Mouse (Mus musculus) adrenal gland, adult 18-20 months (tissue): ENCODE results near the gene Amt. TPM values are rescaled to one million over a fixed set of nuclear protein-coding genes. Genes with fewer than 3 reads are reported as not detected.

Source experiments
- DNase-seq, 2 experiments: peaks; one replicate each; pipeline ENCODE4 v3.0.0; 2021 to 2022; ENCODE audit warnings: low spot score in 2 of 2
- total RNA-seq, 2 experiments: library from RNA; stranded (reverse); gene quantifications; 1 replicate in 1 of 2; 2 replicates in 1 of 2; pipeline ENCODE4 v1.2.3; 2021

Amt gene
- total RNA-seq, 2 experiments from 2014 or later, result 4.2 to 5.8 TPM

DNA sequence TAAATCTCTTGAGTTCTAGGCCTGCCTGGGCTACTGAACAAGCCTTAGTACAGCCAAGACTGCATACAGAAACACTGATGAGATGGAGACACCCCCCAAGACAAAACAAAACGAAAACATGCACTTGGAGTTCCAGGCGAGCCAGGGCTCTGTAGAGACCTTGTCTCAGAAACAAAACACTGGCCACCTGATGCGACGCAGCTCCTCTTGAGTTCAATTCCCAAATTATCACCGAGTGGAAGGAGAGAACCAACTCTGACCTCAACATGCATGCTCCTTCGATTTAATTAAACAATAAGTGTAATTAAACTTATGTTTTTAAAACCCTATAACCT, 41.9 kb downstream of the Amt start:
- no peak for DNase-seq

DNA sequence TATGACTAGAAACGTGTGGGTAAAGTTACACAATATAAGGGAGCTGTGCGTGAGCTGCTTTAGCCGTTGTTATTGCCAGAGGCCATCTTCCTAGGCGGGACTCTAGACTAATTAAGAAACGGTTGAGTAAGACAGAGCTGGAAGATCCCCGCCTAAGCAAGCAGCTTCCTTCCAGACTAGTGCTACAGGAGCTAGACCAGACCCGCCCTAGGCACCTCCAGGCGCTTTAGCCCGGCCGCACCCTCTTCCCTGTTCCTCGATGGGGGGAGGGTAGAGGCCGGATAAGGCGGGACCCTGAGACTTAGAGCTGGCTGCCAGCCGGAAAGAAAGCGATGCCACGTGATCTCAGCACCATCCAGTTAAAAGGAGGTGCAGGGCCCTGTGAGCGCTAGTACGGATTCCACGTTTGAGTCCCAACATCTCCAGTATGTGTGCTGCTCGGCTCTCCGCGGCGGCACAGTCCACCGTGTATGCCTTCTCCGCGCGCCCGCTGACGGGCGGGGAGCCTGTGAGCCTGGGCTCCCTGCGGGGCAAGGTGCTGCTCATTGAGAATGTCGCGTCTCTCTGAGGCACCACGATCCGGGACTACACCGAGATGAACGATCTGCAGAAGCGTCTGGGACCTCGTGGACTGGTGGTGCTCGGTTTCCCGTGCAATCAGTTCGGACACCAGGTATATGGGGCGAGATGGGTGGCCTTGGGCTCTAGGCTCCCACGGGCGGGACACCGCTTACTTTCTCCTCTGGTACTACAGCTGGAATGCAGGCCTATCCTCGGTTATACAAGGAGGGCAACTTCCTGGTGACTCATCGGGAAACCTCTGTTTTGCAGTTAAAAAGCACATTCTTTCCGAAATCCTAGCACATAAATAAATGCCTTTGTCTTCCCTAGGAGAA, 42.5 kb downstream of the Amt start, which contains the start of gene Gpx1:
Gene Gpx1 (plus strand): TSS at position 18 of the 896 bp plus-strand sequence.
- peak; percentile 82 to 85 for DNase-seq

DNA sequence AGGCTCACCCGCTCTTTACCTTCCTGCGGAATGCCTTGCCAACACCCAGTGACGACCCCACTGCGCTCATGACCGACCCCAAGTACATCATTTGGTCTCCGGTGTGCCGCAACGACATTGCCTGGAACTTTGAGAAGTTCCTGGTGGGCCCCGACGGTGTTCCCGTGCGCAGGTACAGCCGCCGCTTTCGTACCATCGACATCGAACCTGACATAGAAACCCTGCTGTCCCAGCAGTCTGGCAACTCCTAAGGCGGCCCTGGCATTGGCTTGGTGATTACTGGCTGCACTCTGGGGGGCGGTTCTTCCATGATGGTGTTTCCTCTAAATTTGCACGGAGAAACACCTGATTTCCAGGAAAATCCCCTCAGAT, 43.2 kb downstream of the Amt start:
- peak; percentile 30 to 34 for DNase-seq

GRCm38 (mm10) chr9:108340258-108341138, 43.8 kb downstream of the Amt start:
- DNase-seq, result peak in 1 of 2 experiments; percentile 36

- DNase-seq, result no peak
Measured at GRCm38 (mm10) chr9:108341139-108341475, 44.5 kb downstream of the Amt start.

GRCm38 (mm10) chr9:108341801-108342200, 45.1 kb downstream of the Amt start:
- DNase-seq, result peak in 1 of 2 experiments; percentile 30

DNA sequence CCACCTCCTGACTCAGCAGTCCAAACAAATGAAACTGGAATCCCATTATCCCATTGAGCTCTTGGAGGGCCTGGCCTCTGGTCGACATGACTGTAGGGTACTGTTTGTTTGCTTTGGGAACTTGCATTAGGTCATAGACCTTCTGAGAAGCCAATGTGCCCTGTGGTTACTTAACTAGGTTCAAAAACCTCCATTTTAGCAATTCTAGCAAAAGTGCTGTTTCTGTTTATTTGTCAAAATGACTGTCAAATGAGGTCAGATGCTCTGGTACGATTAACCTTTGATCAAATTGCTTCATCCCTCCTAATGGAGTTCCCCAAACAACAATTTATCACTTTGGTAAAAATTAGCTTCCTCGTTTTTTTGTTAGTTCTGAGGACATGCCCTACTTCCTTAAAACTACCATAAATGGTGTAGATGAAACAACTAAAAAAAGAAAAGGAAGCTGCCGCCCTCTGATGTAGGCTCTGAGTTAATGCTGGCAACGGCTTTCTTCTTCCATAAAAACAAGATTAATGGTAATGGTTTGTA, 45.7 kb downstream of the Amt start:
- peak in 1 of 2 experiments; percentile 33 for DNase-seq

DNA sequence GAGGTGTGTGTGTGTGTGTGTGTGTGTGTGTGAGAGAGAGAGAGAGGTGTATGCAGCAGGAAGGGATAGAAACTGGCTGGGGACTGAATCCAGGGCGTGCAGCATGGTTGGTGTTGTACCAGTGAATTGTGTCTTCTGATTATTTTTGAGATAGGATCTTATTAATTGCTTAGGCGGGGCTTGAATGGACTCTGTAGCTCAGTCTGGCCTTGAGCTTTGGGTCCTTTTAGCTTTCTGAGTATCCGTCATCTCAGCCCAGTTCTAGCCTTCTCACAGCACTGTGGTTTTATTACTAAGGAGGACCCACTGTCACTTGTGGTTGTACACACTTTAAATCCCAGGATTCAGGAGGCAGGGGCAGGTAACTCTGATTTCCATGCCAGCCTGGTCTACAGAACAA, 46.7 kb downstream of the Amt start:
- no peak for DNase-seq

DNA sequence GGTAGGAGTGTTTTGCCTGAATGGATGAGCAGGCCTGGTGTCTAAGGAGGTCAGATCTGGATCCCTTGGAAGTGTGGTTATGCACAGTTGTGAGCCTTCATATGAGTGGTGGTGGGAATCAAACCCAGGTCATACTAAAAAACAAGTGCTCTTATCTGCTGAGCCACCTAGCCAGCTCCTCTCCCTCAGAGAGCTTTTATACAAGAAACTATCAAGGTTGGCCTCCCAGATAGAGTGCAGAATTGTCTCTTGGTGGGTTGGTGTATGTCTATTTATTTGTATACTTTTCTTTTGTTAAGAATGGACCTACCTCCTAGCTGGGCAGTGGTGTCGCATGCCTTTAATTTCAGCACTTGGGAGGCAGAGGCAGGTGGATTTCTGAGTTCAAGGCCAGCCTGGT, 47.2 kb downstream of the Amt start:
- no peak for DNase-seq

DNA sequence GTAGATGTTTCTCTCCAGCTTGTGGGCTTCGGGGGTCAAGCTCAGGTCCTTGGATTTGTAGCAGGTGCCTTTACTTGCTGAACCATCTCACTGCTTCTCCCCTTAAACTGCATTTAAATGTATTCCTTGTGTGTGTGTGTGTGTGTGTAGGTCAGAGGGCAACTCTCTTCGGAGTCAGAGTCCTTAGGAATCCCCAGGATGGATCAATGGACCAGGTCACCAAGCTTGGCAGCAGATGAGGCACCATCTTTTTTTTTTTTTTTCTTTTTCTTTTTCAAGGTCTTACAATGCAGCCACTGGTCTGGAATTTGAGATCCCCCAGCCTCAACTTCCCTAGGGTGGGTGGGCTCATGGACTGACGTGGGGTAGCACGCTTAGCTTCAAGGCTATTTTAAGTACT, 47.8 kb downstream of the Amt start:
- no peak for DNase-seq

DNA sequence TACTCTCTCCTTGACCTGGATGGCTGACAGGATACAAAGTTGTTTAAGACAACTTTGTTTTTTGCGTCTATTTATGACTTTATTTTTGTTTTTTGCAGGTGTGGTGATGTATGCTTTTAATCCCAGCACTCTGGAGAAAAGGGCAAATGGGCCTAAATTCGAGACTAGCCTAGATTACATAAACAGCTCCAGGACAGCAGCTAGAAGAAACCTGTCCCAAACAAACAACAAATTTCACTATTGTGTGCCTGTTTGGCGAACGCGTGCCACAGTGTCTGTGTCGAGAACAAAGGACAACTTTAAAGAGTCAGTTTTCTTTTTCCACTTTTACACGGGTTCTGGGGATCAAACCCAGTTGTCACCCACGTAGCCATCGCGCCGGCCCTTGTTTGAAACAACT, 50.4 kb downstream of the Amt start:
- no peak for DNase-seq

DNA sequence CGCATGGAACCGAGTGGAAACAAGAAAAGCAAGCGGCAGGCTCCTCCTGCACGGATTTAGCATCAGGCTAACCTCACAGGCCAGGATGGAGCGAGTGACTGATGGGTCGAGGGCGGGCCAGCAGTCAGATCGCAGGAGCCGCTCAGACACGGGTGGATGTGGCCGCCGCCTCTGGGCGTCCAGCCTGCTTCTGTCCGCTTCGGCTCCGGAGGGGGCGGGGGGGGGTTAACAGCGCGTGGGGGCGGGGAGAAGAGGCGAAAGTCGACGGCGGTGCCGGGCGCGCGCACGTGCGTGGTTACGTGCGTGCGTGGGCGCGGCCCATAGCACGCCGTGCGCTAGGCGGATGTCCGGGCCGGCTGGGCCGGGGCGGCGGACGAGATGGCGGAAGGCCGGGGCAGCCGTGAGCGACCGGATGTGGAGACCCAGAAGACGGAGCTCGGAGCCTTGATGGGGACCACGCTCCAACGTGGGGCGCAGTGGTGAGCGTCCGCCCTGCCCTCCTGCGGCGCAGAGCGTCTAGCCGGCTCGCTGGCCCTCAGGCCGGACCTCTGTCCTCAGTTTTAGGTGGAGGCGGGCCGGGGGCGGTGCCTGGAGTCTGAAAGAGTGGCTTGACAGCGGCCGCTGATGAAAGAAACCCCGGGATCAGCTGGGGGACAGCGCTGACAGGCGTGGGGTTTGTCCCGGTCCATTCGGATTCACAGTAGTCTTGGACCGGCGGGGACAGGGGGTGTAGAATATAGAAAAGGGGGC, 51.1 kb downstream of the Amt start, which contains the start of gene Usp4:
Gene Usp4 (plus strand): TSS at position 314 of the 750 bp plus-strand sequence.
- peak; percentile 84 to 88 for DNase-seq

GRCm38 (mm10) chr9:108348290-108348680, 51.6 kb downstream of the Amt start:
- no peak for DNase-seq

- DNase-seq, result no peak
Measured at GRCm38 (mm10) chr9:108349727-108350126, 53.1 kb downstream of the Amt start.

Other genes starting within 250 kb of the Amt start
- 10 to 100 TPM; 19.8 to 20.1 TPM for gene Gmppb, start 247.6 kb upstream of the Amt start, total RNA-seq
- gene Amigo3, start 243.7 kb upstream of the Amt start, total RNA-seq, result 1 to 10 TPM; 2.0 to 3.5 TPM
- under 1 TPM in 1 of 2 experiments, not detected in 1; 0.23 TPM for gene Mst1, start 216.4 kb upstream of the Amt start, total RNA-seq
- gene Rnf123, start 213.5 kb upstream of the Amt start, total RNA-seq, result 10 to 100 TPM; 54.0 to 63.2 TPM
- 10 to 100 TPM; 71.8 to 86.6 TPM for gene Apeh, start 202.2 kb upstream of the Amt start, total RNA-seq
- gene Bsn, start 106.5 kb upstream of the Amt start, total RNA-seq, result 1 to 10 TPM; 1.8 to 3.1 TPM
- gene Dag1, start 32.9 kb upstream of the Amt start, total RNA-seq, result 100 to 1,000 TPM; 136 to 137 TPM
- gene Nicn1, start 6.4 kb upstream of the Amt start, total RNA-seq, result 10 to 100 TPM; 19.0 to 29.2 TPM
- 100 to 1,000 TPM; 356 to 357 TPM for gene Rhoa, start 9.3 kb downstream of the Amt start, total RNA-seq
- gene Tcta, start 9.3 kb downstream of the Amt start, total RNA-seq, result 10 to 100 TPM; 36.1 to 36.2 TPM
- gene Gpx1, start 42.0 kb downstream of the Amt start, total RNA-seq, result 100 to 1,000 TPM; 551 to 749 TPM
- 100 to 1,000 TPM; 107 to 126 TPM for gene Usp4, start 51.0 kb downstream of the Amt start, total RNA-seq
- gene 1700102P08Rik, start 96.0 kb downstream of the Amt start, total RNA-seq, result 1 to 10 TPM; 1.5 to 2.1 TPM
- gene Ccdc36, start 131.6 kb downstream of the Amt start, total RNA-seq, result not detected
- not detected for gene BC048562, start 139.6 kb downstream of the Amt start, total RNA-seq
- 10 to 100 TPM; 25.6 to 42.3 TPM for gene Ccdc71, start 163.7 kb downstream of the Amt start, total RNA-seq
- 10 to 100 TPM; 20.4 to 22.3 TPM for gene Klhdc8b, start 164.7 kb downstream of the Amt start, total RNA-seq
- gene Lamb2, start 182.9 kb downstream of the Amt start, total RNA-seq, result 100 to 1,000 TPM; 107 to 134 TPM
- gene Usp19, start 193.7 kb downstream of the Amt start, total RNA-seq, result 100 to 1,000 TPM; 172 to 248 TPM
- 100 to 1,000 TPM; 144 to 180 TPM for gene Qars, start 210.9 kb downstream of the Amt start, total RNA-seq
- gene Qrich1, start 220.0 kb downstream of the Amt start, total RNA-seq, result 100 to 1,000 TPM in 1 of 2 experiments, 10 to 100 TPM in 1; 91.5 to 107 TPM